Mouse (Mus musculus): ENCODE results near the gene Snx14.

The Snx14 gene

GRCm38 (mm10) chr9:88380076-88380475, 58.7 kb downstream of the Snx14 start:
- DNase-seq = no peak

DNA sequence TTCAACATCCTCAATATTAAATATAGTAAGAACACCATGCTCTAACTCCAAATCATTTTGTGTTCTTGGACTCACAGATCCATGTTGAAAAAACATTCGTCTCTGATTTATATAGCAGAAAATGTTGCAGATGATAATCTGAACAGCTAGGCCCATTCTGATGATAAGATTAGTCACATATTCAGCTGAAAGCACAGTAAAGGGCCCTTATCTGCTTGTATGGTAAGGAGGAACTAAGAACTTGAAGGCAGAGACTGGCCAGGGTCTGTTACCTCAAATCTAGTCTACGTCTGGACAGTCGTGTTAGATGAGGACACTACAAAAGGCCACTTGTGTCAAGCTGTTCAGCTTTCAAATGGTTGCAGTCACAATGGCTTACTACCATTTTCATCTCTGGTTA, 59.7 kb downstream of the Snx14 start:
- no peak for DNase-seq

- no peak for DNase-seq
Measured at GRCm38 (mm10) chr9:88377483-88377882, 61.3 kb downstream of the Snx14 start.

DNA sequence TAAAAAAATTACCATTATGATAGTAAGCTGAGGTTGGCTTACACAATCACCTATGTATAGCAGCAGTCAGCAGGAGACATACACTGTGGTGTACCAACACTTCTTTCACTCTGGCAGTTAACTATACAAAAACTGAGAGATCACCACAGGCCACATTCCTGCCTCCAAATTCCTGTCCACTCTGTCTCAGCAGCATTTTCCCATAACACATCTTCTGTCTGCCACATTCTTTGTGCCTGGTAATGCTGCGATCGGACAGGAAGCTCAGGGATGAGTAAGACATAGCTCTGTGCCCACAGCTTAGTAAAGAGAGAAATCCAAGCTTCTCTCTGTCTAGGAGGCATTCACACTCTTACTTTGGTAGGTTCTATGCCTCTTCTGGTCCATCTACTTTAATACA, 65.8 kb downstream of the Snx14 start:
- DNase-seq = no peak

DNA sequence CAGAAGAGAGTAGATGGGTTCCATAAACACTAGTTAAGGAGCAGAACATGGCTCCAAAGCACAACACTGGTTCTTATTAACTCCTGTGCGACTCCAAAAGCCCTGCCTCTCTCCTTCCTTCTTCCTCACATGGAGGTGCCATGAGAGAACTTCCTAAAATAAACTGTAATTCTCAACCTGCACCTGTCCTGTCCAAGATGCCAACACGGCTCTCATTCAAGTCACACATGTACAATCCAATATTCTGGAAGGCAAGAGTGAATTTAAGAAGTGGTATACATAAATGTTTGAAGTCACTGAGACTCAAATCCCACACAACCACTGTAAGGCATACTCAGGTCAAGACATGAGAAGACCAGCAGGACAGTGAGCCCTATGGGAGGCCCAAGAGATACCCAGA, 67.6 kb downstream of the Snx14 start:
- DNase-seq = no peak

- no peak for DNase-seq
Measured at GRCm38 (mm10) chr9:88369666-88370065, 69.1 kb downstream of the Snx14 start.

DNA sequence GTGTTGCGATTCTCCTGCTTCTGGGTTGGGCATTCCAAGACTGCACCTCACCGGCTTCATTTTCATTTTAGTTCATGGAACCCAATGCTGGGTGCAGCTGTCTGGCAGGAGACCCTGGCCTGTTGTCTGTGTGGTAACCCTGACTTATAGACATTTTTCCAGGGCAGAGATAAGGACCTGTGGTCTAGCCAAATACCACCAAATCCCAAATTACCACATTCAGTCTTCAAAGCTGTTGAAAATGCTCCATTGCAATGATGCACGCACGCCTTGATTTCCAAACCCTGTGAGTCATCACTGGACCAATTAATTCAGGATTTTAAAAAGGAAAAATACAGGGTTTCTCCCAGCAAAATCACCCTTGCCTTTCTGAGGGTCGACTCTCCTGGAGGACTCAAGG, 70.3 kb downstream of the Snx14 start:
- no peak for DNase-seq

GRCm38 (mm10) chr9:88367751-88368150, 71.0 kb downstream of the Snx14 start:
- DNase-seq = no peak

DNA sequence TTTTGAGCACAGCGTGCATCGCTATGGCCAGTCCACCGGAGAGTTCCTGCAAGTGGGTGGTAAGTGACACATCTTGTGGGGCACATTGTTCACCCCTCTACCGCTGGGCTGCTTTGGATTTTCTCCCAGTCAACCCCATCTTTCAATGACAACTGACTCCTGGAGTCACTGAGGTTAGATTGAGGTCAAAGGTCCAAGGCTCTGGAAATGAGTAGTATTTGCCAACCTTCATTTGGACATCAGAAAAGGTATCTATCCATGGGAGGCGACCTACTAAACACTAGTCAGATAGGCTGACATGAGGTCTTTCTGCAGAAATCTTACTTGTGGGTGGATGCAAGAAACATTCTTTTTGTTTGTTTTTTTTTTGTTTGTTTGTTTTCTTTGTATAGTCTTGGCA, 71.4 kb downstream of the Snx14 start:
- DNase-seq = no peak

DNA sequence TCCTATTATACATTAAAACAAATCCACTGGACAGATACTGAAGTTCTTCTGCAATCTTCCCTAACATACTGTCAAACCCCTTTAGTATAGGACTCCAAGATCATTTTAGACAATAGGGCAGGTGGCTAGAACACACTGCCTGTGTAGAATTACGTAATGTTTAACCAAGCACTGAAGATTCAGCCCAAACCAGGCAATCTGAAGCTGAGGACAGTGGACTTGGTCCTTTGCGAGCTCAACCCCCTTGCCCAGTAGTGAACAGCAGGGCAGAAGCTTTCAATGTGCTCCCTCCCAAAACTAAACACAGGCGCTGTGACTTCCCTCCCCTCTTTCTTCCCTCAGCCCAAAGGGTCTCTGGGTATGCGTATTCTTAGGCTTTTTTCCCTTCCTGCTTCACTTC, 71.9 kb downstream of the Snx14 start:
- DNase-seq = no peak

GRCm38 (mm10) chr9:88366308-88366707, 72.5 kb downstream of the Snx14 start:
- DNase-seq = no peak

DNA sequence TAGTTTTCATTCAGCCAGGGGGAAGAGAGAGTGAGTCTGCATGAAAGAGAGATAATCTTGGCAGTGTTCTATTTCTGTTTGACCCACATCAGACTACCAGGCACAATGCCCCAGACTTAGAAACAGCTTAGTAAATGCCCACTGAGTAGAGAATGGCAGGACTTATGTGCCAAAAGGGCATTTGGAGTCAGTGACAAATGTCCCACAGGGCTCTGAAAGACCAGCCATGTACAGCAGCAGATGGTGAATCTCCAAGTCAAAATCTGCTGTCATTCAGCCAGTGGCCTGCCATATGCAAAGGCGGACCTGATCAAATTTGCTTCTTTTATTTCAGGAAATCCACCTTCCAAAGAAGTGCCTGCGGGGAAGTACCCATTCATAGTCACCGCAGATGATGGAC, 75.7 kb downstream of the Snx14 start:
- no peak for DNase-seq

- no peak for DNase-seq
Measured at GRCm38 (mm10) chr9:88362055-88362850, 76.5 kb downstream of the Snx14 start.

GRCm38 (mm10) chr9:88361211-88361909, 77.4 kb downstream of the Snx14 start:
- DNase-seq = no peak

GRCm38 (mm10) chr9:88359140-88359539, 79.6 kb downstream of the Snx14 start:
- no peak for DNase-seq

- no peak for DNase-seq
Measured at GRCm38 (mm10) chr9:88357173-88357572, 81.6 kb downstream of the Snx14 start.

DNA sequence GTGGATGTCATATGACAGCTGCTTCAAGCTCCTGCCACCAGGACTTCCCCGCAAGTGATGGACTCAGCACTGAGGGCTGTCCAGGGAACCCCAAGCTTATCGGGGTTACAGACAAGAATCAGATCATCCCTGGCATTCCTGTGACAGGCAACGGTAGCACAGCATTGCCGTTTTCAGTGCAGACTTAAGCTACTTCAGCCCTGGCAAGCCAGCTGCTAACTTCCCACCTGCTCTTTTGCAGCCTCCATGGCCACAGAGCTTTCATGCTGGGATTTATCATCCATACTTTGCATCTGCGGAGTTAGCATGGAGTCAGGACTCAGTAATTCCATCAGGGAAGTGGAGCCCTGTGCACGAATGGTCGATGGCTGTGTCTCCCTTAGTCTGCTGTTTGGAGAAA, 85.3 kb downstream of the Snx14 start:
- DNase-seq = no peak

DNA sequence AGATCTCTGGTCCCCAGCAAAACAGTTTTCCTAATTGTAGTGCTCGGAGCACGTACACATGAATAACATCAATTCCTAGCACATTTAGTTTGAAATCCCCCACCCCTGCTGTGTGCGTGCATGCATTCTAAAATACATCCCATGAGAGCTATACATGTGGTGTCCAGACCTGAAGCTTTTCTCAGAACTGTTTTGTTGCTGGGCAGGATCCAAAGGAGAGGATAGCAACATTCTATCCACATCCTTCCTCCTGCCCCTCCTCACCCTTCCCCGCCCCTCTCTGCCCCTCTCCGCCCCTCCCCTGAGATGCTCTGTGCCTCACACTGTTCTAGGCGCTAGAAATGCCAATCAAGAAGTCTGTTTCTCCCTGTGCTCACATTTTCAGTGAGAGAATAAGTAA, 86.0 kb downstream of the Snx14 start:
- DNase-seq = no peak

- no peak for DNase-seq
Measured at GRCm38 (mm10) chr9:88351163-88351562, 87.6 kb downstream of the Snx14 start.

DNA sequence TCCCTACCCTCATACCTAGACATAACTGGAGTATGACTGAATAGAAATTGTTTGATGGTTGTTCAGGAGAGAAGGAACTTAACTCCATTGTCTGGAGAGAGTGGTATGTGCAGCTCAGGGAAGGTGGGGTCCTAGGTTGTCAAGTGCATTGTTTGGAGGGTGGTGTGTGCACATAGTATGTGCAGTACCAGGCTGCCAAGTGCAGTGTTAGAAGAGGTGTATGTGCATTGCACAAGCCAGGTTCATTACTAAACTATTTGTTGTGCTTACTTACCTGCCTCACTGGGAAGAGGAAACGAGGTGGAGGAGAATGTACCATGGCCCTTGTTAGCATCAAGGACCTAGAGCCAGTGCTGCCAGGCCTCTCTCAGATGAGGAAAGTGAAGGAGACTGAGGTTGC, 88.4 kb downstream of the Snx14 start:
- no peak for DNase-seq

DNA sequence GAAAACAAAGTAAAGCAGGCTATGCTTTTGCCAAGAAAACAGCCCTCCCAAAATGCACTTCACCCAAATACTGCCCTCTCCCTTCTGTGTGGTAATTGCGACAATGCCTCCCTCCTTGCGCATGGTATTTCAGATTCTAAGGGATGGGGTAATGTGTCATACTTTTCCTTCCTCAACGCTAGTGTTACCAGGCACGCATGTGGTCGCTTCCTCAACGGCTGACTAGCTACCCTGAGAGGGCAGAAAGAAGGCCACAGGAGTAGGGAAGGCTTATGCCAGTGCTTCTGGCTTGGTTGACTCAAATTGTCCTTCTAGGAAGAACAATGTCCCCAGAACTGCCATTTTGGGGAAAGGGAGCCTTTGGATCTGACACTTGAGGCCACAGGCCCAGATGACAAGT, 90.1 kb downstream of the Snx14 start:
- no peak for DNase-seq

DNA sequence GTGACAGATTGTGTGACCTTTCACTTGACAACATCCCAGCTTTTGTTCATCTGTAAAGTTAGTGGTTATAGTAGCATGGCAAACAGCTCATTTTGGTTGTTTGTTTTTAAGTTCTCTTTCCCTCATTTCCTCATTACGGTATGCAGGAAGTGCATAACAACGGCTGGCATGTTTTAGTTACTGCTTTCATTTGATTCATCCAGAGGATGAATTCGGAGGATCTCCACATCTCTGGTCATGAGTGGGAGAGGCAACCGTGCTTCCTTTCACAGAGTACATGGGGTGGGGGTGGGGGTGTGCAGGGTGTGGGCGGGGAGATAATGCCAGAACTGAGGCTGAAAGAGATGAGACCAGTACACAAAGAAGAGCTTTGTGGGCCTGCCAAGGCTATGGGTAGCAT, 91.9 kb downstream of the Snx14 start:
- DNase-seq = no peak

DNA sequence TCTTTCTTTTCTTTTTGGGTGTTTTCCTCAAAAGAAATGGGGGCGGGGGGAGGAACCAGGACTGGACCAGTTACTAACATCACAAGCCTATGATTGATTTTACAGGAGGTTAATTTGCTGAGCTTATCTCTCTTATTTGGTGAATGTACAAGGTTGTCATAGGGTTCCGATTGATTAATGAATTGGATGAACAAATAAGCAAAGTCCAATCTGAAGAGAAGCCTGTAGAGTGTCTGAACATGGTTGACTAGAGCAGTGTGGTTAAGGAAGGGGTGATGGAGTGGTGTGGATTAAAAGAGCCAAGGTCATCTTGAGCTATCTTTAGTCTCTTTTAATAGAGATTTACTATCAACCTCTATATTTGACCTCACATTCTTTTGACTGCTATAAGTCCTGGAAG, 94.3 kb downstream of the Snx14 start:
- no peak for DNase-seq

DNA sequence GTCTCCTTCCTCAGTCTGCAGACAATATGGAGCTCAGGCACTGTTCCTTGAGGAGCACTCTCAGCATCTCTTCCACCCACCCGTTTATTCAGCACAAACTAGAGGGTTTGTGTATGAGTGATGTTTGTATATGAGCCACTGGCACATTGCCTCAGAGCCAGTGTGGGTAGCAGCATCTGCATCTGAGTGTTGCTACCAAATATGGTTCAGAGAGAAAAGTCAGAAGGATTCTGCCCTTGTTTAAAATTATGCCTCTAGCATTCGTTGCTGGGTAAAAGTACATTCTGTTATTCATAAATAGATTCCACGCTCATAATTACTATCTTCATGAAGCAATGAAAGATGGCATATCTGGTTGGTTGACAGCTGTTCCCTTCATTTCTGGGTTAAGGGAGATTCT, 96.1 kb downstream of the Snx14 start:
- no peak for DNase-seq

DNA sequence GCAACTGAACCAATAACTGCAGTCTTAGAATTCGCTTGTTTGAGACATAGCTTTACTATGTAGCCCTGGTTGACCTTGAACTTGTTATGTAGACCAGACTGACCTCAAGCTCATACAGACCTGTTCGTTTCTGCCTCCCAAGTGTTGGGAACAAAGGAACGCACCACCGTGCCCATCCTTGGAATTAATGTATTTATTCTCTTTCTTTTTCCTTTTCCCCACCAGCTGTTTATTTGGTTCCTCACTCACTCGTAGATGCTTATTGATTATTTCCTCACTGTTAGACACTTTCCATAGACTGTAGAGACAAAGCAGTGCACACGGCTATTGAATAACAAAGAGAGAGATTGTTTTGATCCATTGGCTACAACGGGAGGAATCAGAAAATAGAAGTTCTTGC, 96.5 kb downstream of the Snx14 start:
- DNase-seq = no peak
